Mouse (Mus musculus) right cerebral cortex, postnatal 10 days (tissue): Measurements from ENCODE around the gene Socs2.
A peak's percentile ranks its signal among the peaks of the same experiment; 100 is the strongest.

Experiments used
- DNase-seq, 2 experiments: peaks; one replicate each; pipeline ENCODE4 v3.0.0; 2021; ENCODE audit warnings: low spot score in 2 of 2

Gene Socs2

DNA sequence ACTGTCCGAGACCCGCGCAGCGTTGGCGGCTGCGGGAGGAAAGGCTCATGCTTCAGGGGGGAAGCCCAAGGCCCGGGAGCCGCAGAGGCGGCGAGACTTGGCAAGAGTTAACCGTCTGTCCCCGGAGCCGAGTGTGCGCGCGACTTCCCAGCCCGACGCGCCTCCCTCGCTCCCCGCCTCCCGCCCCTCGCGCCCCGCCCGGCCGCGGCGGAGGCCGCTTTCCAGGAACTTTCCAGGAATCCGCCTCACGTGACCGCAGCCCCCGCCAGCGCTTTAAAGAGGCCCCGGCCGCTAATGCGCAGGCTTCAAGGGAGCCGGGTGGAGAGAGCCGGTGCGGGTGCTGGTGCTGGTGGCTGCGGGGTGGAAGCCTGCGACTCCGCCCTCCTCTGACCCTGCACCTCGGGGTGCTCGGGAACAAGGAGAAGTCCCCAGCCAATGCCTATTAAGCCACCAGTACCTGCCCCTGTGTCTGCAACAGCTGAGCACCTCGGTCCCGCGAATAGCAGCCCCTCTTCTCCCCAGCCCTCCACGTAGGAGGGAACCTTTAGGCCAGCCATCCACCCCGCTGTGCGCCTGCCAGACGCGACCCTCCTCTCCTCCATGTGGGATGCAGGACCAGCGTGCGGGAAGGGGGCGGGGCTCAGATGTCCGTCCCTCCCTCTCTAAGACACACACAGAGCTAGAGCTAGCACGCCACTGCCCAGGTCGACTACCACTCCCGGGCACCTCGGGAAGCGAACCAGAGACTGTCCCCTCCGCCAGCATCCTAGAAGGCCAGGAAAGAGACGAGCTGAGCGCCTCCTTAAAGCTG, at the start of gene Socs2:
Gene Socs2, minus strand, starts transcription at position 496 of the 811 bp plus-strand sequence.
- DNase-seq = peak; percentile 95

DNA sequence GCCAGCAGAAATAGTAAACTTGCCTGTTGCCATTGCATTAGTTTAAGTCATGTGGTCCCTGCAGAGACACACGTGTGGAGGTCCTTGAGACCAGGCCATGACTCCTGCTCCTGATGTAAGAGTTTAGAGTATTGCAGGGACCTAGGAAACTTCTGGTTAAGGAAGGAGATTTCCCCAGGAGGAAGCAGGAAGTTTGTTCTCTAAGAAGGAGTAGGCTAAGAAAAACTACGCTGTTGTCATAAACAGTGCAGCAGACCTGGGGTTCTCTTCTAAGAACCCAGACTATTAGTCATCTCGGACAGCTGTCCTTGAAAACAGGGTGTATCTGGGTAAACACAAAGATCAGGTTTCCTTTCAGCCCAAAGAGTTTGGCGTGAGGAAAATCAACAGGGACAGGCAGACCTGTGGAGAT, 48.5 kb upstream of the Socs2 start:
- no peak for DNase-seq

DNA sequence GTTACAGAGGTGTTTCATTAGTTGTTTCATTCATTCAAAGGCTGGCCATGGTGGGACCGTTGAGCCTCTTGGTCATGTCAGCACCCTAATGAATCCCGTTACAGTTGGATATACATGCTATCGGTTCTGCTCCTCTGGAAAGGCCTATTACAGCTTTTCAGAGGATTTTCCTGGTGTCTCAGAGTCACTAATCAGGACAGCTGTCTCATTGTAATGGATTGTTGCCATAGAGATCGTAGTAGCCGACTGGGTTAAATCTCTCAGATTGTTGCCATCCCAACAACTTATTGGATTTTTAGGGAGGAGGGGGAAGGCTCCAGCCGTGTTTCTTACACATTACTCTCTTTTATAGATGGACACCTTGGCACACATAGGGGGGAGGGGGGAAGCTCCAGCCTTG, 47.5 kb upstream of the Socs2 start:
- DNase-seq = no peak

DNA sequence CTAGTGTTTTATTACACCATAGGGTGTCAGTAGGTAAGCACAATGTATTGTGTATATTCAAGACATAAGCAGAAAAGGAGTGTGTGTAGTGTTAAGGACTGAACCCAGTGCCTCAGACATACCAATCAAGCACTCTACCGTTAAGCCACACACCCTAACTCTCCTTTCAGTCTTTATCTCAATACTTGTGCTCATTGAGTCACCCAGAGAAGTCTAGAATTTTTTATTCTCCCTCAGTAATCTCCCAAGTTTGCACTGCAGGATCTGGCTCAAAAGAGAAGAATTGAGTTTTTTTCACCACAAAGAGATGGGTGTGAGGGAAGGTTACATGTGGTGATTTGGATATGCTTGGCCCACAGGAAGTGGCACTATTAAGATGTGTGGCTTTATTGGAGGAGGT, 45.3 kb upstream of the Socs2 start:
- DNase-seq = no peak

DNA sequence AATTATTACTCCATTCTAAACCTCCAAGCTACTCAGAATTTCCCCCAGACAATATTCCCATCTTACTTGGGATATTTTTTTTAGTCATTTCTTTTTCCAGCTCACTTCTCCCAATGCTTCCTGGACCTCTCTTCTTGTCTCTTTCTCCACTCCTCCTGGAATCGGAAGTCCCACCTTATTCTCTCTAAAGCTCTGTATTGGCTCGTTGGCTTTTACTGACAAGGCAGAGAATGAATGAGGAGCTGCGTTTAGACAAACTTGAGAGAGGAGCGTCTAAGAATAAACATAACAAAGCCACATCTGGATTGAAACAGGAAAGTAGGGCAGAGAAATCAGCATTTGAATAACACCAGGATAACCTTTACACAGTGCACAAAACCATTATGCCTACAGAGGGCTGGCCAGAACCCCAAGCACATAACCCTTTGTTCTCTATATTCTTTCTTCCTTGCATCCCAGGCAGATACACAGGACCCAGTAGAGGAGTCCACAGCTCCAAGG, 44.1 kb upstream of the Socs2 start:
- DNase-seq = no peak

DNA sequence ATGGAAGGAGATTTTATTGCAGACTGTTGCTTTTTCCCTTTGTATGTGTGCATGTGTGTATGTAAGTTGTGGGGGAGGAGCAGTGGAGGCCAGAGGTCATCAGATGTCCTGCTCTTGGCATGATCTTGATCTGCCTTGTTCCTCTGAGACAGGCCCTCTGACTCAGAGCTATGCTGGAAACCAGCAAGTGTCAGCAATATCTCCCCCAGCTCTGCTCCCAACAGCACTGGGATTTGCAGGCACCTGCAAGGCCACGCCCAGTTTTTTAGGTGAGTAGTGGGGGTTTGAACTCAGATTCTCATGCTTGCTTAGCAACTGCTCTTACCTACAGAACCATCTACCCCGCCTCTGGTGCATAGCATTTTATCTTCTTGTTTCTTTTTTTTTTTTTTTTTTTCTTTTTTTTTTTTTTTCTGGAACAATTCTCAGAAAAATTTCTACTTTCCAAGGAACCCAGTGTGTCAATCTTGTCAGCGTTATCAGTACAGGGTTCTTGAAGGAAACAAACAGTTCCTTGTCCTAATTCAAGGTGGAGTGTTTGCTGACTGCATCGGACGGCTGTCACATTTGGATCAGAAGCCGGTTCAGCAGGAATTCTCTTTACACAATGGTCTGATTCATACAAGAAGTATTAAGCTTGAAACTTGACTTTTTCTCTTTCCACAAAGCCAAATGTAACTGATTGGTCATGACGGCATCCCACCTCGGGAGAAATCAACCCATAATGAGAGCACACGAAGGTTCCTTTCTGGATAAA, 41.2 kb upstream of the Socs2 start:
- no peak for DNase-seq

DNA sequence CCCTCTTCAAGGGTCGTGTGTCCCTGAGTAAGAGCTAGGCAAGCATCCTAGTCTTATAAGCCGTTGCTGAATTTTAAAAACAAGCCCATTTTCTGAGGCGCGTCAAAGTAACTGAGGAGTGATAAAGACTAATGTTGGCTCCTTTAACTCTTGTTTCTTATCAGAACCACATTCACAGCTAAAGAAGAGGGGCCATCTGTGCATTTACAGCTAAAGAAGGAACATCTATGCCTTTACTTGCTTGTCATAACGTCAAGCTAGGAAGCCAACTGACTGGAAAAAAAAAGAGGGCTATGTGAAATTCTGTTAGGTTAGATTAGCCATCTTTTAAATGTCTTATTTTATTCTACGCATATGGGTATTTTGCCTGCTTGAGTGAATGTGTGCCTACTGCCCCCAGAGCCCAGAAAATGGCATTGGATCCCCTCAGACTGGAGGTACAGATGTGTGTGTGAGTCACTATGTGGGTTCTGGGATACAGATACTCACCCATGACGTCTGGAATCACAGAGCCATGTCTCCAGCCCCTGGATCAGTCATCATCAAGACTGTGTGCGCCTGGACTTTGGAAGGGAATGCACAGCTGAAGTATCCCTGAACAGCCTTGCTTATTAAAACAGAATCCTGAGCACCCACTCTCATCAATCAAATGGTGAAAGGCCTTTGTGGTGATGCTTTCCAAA, 40.5 kb upstream of the Socs2 start:
- DNase-seq = peak in 1 of 2 experiments; percentile 29

DNA sequence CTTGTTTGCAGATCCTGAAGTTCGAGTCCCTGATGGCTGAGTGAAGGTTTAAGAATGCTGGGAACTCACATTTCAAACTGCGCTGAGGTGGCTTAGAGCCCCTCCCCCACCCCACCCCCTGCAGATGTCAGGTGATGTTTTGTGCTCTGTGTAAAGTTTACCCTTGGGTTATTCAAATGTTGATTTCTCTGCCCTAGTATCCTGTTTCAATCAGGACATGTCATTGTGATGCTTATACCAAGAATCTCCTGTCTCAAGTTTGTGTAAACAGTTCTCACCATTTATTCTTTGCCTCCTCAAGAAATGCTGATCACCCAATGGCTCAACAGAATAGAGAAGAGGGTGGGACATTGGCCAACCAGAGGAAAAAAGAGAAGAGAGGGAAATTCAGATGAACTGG, 39.1 kb upstream of the Socs2 start:
- DNase-seq = no peak

DNA sequence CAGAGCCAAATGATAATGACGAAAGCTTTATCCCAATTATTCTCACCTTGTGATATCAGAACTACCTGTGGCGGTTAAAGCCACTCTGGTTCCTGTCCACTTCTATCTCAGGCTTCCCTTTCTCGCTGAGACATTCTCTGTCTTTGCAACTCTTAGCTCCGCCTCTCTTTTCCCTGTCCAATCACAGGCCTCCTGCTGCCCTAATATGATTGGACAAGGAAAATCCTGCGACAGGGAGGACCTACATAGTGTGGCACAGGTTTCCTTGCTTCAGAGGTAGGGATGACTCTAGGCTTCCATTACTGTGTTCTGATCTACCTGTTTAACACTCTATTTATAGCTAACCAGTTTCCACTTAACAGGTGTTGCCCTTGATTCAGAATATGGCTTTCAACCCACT, 36.3 kb upstream of the Socs2 start:
- DNase-seq = no peak

DNA sequence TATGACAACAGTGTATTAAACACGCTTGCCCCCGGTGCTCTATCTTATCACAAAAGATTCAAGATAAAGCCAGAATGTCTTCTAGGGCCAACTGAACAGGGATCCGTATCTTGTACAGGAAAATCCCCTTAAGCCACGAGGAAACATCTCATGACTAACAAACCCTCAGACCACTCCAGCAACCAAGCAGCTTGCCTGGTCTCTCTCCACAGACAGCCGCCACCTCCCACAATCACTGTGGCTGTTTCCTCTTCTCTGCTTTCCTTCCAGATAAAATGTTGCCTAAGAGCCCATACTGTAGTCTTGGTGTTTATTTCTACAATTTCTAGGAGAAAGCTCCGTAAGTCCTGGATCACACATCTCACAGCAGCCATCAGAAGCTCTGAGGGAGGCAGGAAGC, 32.1 kb upstream of the Socs2 start:
- DNase-seq = no peak

DNA sequence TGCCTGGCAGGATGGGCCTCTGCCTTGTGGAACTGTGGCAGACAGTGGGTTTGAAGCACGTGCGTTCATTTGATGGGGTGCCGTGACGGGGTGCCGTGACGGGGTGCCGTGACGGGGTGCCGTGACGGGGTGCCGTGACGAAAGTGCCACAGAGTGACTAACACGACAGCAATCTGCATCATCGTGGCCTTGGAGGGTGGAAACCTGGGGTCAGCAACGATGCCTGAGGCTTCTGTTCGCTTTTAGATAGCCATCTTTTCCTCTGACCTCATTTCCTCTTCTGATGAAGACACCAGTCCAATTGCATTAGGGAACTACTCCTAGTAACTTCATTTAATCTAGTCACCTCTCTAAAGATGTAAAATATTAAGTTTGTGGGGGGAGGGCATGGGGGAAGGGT, 31.0 kb upstream of the Socs2 start:
- no peak for DNase-seq

DNA sequence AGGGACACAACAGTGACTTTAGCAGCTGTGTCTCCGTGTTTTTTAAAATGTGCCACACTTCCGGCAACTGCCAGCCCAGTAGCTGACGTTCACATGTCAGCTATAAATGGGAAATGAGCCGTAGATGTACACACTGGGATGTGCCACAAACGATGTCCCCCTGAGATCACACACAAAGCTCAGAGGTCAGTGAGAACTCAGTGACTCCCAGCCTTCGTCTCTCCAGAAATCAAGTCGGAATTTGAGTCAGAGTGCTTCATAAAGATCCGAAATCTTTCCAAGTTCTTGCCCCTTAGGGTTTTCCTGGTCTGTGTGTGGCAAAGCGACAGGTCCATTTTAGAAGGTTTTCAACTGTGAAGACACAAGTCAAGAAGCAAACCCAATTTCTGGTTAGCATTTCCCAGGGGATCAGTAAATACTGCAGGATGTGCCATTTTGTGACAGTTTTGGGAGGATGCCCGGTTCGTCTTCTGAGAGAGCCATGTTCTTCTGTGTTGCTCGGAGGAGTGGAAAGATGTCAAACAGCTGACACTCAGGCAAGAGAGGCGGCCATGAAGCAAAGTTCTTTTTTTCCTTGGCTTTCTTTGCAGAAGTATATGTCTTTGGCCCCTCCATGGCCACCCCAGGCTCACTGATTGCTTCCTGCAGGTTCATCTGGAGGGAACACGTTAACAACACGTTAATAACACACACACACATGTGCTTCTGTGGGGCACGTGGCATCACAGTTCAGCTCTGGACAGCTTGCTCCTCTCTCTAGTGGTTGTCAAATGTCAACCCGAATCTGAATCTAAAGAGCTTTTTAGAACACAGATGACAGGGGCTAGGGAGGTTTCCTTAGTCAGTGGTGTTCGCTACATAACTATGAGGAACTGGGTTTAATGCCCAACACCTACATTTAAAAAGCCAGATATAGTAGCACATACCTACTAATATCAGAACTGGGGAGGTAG, 28.4 kb upstream of the Socs2 start:
- no peak for DNase-seq

DNA sequence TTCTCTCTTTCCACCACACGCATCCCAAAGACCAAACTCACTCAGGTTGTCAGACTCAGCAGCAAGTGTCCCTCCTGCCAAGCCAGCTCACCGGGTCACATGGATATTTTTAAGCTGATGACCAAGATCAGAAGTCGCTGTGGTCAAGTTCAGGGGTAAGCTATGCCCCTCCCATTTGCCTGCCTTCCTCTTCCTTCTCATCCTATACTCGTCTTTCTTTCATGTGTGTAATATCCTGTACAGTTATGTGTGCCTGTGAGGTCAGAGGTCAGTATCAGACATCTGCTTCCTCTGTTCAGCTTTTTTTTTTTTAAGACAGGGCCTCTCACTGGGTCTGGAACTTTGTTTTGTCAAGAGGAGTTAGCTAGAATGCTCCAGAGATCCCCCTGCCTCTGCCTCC, 25.4 kb upstream of the Socs2 start:
- no peak for DNase-seq

DNA sequence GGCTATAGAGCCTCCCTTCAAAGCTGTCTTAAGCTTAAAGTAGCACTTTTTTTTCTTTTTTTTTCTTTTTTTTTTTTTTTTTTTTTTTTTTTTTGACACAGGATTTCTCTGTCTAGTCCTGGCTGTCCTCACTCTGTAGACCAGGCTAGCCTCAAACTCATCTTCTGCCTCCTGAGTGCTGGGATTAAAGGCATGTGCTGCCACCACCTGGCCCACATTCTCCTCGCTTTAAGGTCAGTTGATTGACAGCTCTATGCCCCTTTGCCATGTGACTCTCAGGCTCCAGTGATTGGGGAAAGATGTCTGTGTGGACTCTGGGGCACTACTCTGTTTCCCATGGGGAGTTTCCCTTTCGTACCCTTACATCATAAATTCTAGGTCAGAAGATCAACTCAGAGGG, 23.6 kb upstream of the Socs2 start:
- no peak for DNase-seq

DNA sequence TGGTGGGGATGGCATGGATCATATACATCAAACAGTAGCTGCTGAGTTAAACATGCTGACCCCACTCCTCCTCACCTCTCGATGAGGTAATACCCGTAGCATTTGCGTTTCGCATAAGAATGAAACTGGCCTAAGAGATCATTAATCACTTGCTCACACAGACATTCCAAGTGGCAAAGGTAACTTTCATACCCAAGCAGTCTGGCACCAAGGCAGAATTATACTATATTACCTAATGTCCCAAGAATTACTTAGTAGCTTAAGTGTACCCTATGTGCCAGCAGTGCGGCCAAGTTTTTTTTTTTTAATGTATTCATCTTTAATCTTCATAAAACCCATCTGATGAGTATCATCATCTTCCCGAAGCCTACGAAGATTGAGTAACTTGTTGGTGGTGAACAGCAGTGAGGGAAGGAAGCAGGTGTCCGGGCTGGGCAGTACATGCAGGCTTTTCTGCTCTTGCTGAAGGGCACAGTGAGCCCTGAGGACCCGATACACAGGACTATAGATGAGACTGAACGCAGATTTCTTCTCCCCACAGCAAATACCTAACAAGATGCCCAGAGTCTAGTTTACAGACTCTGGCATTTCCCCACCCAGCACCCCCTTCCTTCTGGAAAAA, 22.8 kb upstream of the Socs2 start:
- no peak for DNase-seq

DNA sequence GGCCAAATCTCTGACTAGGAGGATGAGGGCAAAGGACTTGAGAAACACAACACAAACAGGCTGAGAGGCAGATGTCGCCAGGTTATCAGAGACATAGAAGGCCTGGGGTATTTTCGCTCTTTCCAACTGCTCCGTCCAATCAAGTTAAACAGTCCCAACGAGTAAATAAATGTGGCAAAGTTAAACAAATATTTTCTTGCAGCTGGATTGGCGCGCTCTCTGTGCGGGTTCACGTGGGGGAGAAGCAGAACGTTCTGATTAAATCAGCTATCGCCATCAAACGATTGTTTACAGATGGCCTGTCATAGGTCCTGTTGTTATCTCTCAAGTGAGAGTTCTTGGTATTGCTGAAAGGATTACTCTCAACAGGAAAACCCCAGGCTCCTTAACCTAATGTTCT, 22.0 kb upstream of the Socs2 start:
- no peak for DNase-seq

DNA sequence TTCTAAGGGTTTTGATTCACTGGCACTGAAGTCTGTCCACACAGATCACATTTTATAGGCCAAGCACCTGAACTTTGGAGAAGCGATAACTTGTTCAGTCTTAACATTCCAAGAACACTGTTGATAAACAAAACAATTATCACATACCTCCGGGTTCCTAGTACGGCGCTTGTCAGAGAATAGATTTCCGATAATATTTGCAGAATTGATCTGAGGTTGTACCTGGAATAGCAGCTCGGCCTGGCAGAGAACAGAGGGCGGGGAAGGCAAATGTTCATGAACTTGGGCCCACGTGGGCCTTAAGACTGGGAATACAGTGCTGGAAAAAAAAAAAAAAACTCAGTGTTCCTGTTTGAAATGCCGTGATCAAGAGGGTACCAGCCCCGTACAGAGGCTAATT, 13.3 kb upstream of the Socs2 start:
- DNase-seq = no peak

DNA sequence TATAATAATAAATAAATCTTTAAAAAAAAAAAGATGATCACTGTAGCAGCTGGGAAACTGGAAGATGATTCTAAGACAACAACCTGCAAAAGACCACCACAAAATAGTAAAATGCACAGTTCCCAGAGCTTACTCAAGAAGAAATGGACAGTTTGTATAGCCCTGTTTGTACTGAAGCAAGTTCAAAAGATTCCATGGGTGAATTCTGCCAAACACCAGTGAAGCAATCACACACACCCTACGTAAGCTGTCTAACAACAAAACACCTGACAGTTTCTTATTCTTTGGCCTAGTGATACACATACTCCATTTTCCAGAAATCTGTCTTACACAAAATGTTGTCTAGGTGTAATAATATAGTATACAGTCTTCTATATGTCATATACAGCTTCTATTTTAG, 12.1 kb upstream of the Socs2 start:
- DNase-seq = no peak

DNA sequence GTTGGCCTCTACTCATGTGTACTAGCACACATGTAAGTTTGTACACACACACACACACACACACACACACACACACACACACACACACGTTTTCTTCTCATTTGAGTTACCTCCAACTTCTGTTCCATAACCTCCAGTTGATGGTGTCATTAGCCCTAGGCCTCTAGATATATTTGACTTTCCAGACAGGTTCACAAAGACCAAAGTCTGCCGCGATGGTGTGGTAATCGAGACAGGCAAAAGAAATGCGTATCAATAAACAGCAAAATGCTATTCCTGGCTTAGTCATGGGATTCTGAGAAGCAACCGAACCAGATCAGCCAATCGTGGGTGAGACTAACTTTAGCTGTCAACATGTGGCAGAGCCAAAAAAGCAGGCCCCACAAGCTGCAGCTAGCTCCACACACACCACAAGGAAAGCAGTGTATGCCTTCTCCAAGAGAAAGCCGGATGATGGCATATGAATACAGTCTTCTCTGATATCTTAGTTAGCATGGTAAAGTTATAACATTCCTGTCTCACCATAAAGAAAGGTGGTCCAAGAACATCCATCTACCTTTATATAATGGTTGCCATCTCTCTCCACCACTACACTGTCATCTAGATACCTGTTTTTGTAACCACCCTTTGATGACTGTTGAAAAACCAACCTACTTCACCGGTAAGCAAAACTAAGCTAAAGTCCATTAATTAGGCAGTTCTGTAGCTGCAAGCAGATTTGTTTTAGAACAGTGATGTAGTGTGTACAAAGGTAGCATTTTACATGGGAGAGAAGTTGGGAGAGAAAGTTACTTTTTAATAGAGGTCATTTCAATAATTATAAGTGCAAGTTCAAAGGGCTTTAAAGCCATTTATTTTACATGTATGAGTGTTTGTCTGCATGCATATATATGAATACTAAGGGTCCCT, 9.5 kb upstream of the Socs2 start:
- DNase-seq = no peak

DNA sequence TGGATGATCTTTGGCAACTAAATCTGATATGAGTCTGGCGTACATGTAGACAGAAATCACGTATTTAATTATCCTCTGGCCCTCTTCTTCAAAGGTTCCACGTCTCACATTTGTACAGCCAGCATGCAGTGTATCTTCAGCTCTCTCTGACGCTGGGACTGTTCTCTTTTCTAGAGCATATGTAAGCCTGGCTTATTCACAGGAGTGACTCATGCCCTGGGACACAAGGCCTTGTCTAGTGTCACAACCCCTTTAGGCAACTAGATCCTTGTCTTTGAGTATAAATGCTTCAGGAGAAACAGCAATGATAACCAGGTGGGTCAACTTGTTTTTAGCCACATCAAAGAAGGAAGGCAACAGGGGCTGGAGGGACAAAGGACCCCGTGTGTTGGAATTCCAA, 5.7 kb upstream of the Socs2 start:
- DNase-seq = no peak
